Mouse (Mus musculus): ENCODE results near the gene Zbtb12. TPM values are rescaled to one million over a fixed set of nuclear protein-coding genes. Genes with fewer than 3 reads are reported as not detected.
"Not testable (repeated sequence)": the region's sequence is repeated elsewhere in the genome, so short reads cannot be mapped to it uniquely, and the experiment has no call there.

Gene Zbtb12
- polyA plus RNA-seq (2015; fragmentation: Nextera tagmentation; extraction: Ambion mirVana): 3.2 and 4.2 TPM in 2 replicates

DNA sequence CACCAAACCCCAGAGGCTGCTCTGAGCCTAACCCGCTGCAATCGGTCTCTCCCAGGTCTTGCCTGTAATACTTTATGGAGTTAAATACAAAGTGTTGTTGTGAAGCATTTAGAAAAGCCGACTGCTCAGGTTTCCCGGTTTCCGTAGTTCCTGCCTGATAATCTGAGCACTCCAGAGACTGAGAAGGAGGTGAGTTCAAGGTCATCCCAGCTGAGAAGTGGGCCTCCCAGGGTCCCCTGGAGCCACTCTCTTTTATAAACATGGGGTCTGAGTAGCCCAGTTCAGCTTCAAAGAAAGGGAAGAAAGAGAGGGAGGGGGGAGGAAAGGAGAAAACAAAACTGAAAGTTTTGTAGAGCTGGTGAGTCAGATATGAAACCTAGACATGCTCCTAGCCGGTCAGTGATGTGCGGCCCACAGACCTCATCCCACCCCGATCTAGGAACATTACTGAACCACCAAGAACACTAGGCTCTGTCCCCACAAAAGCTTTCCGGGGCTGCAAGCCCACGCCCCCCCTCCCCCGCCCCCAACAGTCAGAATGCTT lies at the start of gene Zbtb12:
Gene Zbtb12, plus strand, starts transcription at position 148 of the 544 bp plus-strand sequence.
- H3K4me3 ChIP-seq (replicated peaks): no peak within 1 kb of the TSS
- H3K27ac ChIP-seq (replicated peaks): no peak within 1 kb of the TSS
- 44% methylated on average over 11 of the region's 11 CpGs for WGBS
- H3K9ac ChIP-seq: no peak within 1 kb of the TSS
- no peaks in the 10 kb centered on the region for H3K9me3 ChIP-seq (replicated peaks)
- H3K27me3 ChIP-seq: no peaks in the 10 kb centered on the region
- no peaks in the 10 kb centered on the region for H3K36me3 ChIP-seq
- H3K4me2 ChIP-seq (replicated peaks): no peak within 1 kb of the TSS
- no peak for ATAC-seq (ENCODE audit: insufficient number of reproducible peaks, low FRiP score, low TSS enrichment, low read depth)
- H3K4me1 ChIP-seq: peaks cover 25% of the 10 kb centered on the region

DNA sequence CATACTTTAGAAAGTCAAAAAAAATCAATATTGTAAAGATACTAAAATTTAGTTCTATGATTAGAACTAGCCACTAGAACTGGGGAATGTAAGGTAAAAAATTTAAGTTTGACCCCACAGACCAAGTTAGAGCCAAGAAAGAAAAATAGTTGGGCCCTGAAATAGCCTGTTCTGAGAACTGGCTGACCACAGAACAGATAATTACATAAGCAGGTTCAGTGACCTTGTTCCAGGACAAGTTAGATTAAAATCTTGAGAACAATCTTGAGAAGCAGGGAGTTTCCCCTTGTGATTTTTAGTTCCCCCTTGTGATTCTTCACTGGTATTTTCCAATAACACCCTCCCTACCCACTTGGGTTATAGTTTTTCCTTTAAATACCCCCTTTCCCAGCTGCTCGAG lies 48.5 kb upstream of the Zbtb12 start:
- not testable (repeated sequence) for H3K4me3 ChIP-seq (replicated peaks); H3K27ac ChIP-seq (replicated peaks); H3K27me3 ChIP-seq; H3K9me3 ChIP-seq (replicated peaks); H3K4me2 ChIP-seq (replicated peaks); H3K4me1 ChIP-seq; ATAC-seq (ENCODE audit: insufficient number of reproducible peaks, low FRiP score, low TSS enrichment, low read depth); H3K9ac ChIP-seq
- 88% methylated on average over 1 of the region's 1 CpGs for WGBS
- peaks cover 70% of the 10 kb centered on the region for H3K36me3 ChIP-seq

DNA sequence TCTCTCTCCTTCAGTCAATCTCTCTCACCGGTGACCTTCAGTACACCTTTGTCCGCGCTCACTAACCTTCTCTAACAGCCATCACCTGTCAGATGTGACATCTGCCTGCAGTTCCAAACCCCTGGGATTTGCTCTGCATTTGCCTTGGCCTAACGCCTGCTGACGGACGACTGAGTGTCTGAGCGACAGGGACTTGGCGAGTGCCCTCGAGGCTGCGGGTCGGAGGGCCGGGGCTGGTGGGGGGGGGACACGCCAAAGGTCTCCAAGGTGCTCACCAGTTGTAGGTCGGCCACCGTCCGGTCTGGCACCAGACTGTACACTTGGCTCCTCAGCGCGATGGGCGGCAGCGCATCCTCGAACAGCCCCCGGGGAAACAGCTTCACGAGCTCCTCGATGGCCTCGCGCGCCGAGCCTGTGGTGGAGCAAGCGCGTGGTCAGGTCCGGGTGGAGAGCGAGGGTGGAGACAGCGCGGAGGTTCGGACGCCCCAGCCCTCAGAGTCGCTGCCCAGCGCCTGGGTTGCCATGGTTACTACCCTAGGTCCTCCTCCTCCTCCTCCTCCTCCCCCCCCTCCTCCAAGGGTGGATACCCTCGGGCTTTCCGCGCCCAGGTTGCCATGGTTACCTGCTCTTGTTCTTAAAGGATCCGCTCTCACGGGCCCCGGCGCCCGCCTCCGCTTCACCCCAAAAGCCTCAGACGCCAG lies 43.0 kb upstream of the Zbtb12 start:
- peak; percentile 65 for ATAC-seq (ENCODE audit: insufficient number of reproducible peaks, low FRiP score, low TSS enrichment, low read depth)
- H3K9me3 ChIP-seq (replicated peaks): no peaks in the 10 kb centered on the region
- peaks cover 24% of the 10 kb centered on the region for H3K4me1 ChIP-seq
- peak overlapping the region; percentile 86 for H3K27ac ChIP-seq (replicated peaks)
- H3K36me3 ChIP-seq: peaks cover 45% of the 10 kb centered on the region
- H3K4me2 ChIP-seq (replicated peaks): peak overlapping the region; percentile 99
- peak overlapping the region; percentile 86 for H3K4me3 ChIP-seq (replicated peaks)
- no peaks in the 10 kb centered on the region for H3K27me3 ChIP-seq
- 3% methylated on average over 48 of the region's 48 CpGs for WGBS
- peak overlapping the region; percentile 73 for H3K9ac ChIP-seq

DNA sequence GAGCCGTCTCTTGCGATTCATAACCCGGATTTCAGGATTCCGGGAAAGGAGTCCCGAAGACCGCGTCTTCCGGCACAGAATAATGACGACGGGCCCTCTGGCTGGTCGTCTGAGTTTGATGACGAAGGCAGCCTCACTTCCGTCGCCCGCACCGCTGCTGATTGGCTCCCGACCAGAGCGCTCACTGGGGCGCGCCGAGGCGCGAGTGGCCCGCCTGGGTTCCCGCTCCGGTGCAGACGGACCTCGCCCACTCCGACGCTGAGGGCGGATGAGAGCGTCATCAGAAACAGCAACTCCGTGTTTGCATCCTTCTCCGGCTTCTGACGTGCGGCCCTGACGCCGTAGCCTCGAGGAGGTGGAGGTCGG lies 42.4 kb upstream of the Zbtb12 start, which contains the start of the genes Stk19 and Dxo:
Gene Stk19, minus strand, starts transcription at position 90 of the 366 bp plus-strand sequence.
Gene Dxo, plus strand, starts transcription at position 164 of the 366 bp plus-strand sequence.
- H3K36me3 ChIP-seq: peaks cover 48% of the 10 kb centered on the region
- H3K4me1 ChIP-seq: peaks cover 24% of the 10 kb centered on the region
- peak within 1 kb of the TSS; percentile 86 for H3K27ac ChIP-seq (replicated peaks)
- H3K27me3 ChIP-seq: no peaks in the 10 kb centered on the region
- H3K9ac ChIP-seq: peak within 1 kb of the TSS; percentile 73
- ATAC-seq (ENCODE audit: insufficient number of reproducible peaks, low FRiP score, low TSS enrichment, low read depth): peak; percentile 90
- under 1% methylated on average over 40 of the region's 40 CpGs for WGBS
- peak within 1 kb of the TSS; percentile 86 for H3K4me3 ChIP-seq (replicated peaks)
- H3K9me3 ChIP-seq (replicated peaks): no peaks in the 10 kb centered on the region
- H3K4me2 ChIP-seq (replicated peaks): peak within 1 kb of the TSS; percentile 99

DNA sequence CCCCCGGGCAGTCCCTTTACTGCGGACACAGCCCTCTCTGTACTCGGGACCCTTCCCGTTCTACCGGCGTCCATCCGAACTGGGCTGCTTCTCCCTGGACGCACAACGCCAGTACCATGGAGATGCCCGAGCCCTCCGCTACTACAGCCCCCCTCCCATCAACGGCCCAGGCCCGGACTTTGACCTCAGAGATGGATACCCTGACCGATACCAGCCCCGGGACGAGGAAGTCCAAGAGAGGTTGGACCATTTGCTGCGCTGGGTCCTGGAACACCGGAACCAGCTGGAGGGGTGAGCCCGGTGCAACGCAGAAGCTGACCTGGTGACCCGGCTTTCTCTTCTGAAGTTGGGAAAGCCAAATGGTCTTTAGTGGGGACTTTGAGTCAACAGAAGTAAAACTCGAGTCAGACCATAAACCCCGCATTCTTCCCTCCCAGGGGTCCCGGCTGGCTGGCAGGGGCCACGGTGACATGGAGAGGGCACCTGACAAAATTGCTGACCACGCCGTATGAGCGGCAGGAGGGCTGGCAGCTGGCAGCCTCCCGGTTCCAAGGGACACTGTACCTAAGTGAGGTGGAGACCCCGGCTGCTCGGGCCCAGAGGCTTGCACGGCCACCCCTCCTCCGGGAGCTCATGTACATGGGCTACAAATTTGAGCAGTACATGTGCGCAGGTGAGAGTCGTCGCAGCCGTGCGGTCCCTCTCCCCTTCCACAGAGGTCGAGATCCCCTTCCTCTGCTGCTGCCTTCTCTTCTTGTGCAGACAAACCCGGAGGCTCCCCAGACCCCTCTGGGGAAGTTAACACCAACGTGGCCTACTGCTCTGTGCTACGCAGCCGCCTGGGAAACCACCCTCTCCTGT lies 41.6 kb upstream of the Zbtb12 start:
- 36% methylated on average over 43 of the region's 43 CpGs for WGBS
- H3K27ac ChIP-seq (replicated peaks): peak overlapping the region; percentile 86

DNA sequence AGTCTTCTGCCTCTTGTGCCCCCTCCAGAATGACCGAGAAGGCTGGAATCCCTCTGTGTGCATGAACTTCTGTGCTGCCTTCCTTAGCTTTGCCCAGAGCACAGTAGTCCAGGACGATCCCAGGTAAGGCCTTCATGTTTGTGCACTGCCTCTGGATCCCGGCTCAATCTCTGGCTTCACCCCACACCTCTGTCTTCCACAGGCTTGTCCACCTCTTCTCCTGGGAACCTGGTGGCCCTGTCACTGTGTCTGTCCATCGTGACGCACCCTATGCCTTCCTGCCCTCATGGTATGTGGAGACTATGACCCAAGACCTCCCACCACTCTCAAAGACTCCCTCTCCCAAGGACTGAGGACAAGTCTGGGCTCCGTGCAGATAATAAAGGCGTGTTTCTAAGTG lies 40.5 kb upstream of the Zbtb12 start:
- Histone ChIP-seq H3K27ac (replicated peaks) (no peak overlapping the region), H3K4me2 (replicated peaks) (no peak overlapping the region), H3K9me3 (replicated peaks) (no peaks in the 10 kb centered on the region), H3K27me3 (no peaks in the 10 kb centered on the region), H3K4me3 (replicated peaks) (no peak overlapping the region), H3K9ac (no peak overlapping the region), H3K36me3 (peaks cover 54% of the 10 kb centered on the region), H3K4me1 (peaks cover 24% of the 10 kb centered on the region)
- 89% methylated on average over 7 of the region's 7 CpGs for WGBS
- ATAC-seq (ENCODE audit: insufficient number of reproducible peaks, low FRiP score, low TSS enrichment, low read depth): no peak

More for the DNA sequence above, 41.6 kb upstream of the Zbtb12 start:
- Histone ChIP-seq H3K4me2 (replicated peaks) (peak overlapping the region; percentile 99), H3K4me1 (peaks cover 24% of the 10 kb centered on the region), H3K9me3 (replicated peaks) (no peaks in the 10 kb centered on the region), H3K4me3 (replicated peaks) (peak overlapping the region; percentile 86), H3K9ac (peak overlapping the region; percentile 73), H3K27me3 (no peaks in the 10 kb centered on the region), H3K36me3 (peaks cover 50% of the 10 kb centered on the region)
- no peak for ATAC-seq (ENCODE audit: insufficient number of reproducible peaks, low FRiP score, low TSS enrichment, low read depth)

DNA sequence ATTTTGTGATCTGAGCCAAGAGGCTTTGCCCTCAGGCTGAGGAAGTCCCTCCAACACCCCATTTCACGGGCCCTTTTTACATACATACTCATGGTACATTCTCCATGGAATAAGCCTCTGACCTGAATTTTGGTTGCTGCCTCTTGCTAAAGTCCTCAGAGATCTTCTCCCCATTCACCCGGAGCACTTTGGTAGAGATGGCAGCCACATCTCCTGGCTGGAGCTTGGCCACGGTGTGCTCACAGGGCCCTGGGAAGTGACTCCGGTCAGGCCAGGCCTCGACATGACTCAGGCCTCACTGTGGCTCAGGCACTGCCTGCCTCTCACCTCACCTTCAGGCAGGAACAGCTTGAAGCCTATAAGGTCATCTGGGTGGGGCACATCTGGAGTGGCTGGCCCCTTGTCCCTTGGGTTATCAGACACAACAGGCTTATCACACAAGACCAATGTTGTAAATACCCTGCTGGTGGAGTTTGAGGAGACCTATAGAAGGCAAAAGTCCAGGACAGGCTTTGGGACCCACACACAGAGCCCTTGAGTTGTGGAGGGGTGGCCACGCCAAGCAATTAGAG lies 38.5 kb upstream of the Zbtb12 start:
- Histone ChIP-seq H3K4me2 (replicated peaks) (no peak overlapping the region), H3K9me3 (replicated peaks) (no peaks in the 10 kb centered on the region), H3K36me3 (peaks cover 73% of the 10 kb centered on the region), H3K27ac (replicated peaks) (no peak overlapping the region), H3K9ac (no peak overlapping the region), H3K4me3 (replicated peaks) (no peak overlapping the region), H3K27me3 (no peaks in the 10 kb centered on the region), H3K4me1 (peaks cover 20% of the 10 kb centered on the region)
- WGBS: 82% methylated on average over 6 of the region's 6 CpGs
- no peak for ATAC-seq (ENCODE audit: insufficient number of reproducible peaks, low FRiP score, low TSS enrichment, low read depth)

DNA sequence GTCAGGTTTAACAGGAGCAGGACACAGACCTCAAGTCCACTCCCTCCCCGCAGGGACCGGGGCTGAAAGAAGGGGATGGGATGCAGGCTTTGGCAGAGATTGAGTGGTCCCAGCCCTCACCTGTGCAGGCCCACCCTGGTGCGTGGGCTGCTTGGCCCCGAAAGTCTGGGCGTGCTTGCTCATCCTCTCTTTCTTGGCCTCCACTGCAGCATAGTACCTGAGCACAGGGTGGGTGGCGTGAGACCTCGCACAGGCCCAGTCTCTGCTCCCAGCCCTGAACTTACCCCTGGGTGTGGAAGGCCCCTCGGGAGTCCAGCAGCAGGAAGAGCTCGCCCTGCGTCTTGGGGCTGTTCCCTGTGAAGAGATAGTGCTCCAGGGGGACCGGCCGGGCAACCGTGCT lies 34.4 kb upstream of the Zbtb12 start:
- Histone ChIP-seq H3K27me3 (no peaks in the 10 kb centered on the region), H3K4me1 (peaks cover 7% of the 10 kb centered on the region), H3K27ac (replicated peaks) (no peak overlapping the region), H3K9ac (no peak overlapping the region), H3K9me3 (replicated peaks) (no peaks in the 10 kb centered on the region), H3K4me2 (replicated peaks) (no peak overlapping the region), H3K36me3 (peaks cover 82% of the 10 kb centered on the region), H3K4me3 (replicated peaks) (no peak overlapping the region)
- 93% methylated on average over 13 of the region's 13 CpGs for WGBS
- no peak for ATAC-seq (ENCODE audit: insufficient number of reproducible peaks, low FRiP score, low TSS enrichment, low read depth)

DNA sequence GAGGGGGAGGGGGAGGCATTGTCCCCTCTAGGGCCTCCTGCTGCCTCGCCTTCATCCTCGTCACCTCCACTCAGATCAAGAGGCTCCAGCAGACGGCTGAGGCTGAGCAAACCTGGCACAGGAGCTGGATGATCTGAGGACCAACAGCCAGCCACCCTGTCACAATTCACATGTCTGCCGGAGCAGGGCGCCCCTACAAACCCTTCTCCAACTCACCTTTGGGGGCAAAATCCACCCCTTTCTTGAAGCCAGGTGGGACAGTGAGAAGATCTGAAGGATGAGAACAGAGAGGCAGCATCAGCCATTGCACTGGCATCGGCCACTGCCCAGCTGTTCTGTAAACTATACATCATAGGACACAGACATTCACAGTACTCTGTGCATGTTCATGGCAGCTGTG lies 32.1 kb upstream of the Zbtb12 start:
- Histone ChIP-seq H3K4me2 (replicated peaks) (no peak overlapping the region), H3K36me3 (peaks cover 60% of the 10 kb centered on the region), H3K27ac (replicated peaks) (no peak overlapping the region), H3K9me3 (replicated peaks) (no peaks in the 10 kb centered on the region), H3K27me3 (no peaks in the 10 kb centered on the region), H3K4me1 (peaks cover 23% of the 10 kb centered on the region), H3K9ac (no peak overlapping the region), H3K4me3 (replicated peaks) (no peak overlapping the region)
- ATAC-seq (ENCODE audit: insufficient number of reproducible peaks, low FRiP score, low TSS enrichment, low read depth): no peak
- WGBS: 83% methylated on average over 6 of the region's 6 CpGs

DNA sequence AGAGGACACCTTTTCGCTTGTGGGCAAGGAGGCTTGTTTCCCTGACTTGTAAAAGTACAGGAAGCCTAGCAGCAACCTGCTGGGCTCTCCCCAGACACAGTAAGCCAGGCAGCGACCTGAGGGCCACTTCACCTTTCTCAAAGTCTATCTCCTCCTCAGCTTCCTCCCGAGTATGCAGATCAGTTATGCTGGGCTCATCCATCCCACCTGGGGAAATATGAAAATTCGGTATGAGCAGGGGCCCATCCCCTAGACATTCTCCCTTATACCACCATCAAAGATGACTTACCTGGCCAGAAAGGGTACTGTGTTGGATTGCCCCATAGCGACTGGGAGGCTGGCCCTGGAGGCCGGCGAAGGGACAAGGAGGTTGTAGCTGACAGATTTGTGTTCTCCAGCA lies 31.7 kb upstream of the Zbtb12 start:
- 89% methylated on average over 7 of the region's 7 CpGs for WGBS
- Histone ChIP-seq H3K4me1 (peaks cover 24% of the 10 kb centered on the region), H3K36me3 (peaks cover 60% of the 10 kb centered on the region), H3K9ac (no peak overlapping the region), H3K27me3 (no peaks in the 10 kb centered on the region), H3K4me3 (replicated peaks) (no peak overlapping the region), H3K4me2 (replicated peaks) (no peak overlapping the region), H3K27ac (replicated peaks) (no peak overlapping the region), H3K9me3 (replicated peaks) (no peaks in the 10 kb centered on the region)
- no peak for ATAC-seq (ENCODE audit: insufficient number of reproducible peaks, low FRiP score, low TSS enrichment, low read depth)

Data from embryonic facial prominence, embryonic 15.5 days (tissue).